Mouse (Mus musculus) forebrain, embryonic 14.5 days (tissue): ENCODE measurements around the gene Atg13. TPM values are rescaled to one million over a fixed set of nuclear protein-coding genes. Genes with fewer than 3 reads are reported as not detected.
A peak's percentile ranks its signal among the peaks of the same experiment; 100 is the strongest.

ENCODE experiments used
- ATAC-seq: fragments of 200-750 bp; cut with Nextera tagmentation; 2 replicates; pipeline ENCODE4 v1.8.0; 2017; ENCODE audit warnings: mild to moderate bottlenecking, moderate library complexity
- DNase-seq: peaks from one replicate; pipeline ENCODE4 v3.0.0-alpha.2; 2015; ENCODE audit warnings: low spot score
- H3K27ac ChIP-seq: fragments of 300-500 bp; sonication (generic); 2 replicates; pipeline ENCODE4 v1.5.1; 2014; ENCODE audit warnings: low read depth, mild to moderate bottlenecking, control low read depth, low read length, moderate library complexity
- H3K27me3 ChIP-seq: fragments of 300-500 bp; sonication (generic); replicated peaks from 2 replicates; pipeline ENCODE4 v1.6.1; 2014; ENCODE audit warnings: low read length, control low read depth, mixed read lengths; ENCODE audit not compliant: control insufficient read depth, insufficient read depth
- H3K36me3 ChIP-seq: fragments of 300-500 bp; sonication (generic); 2 replicates; pipeline ENCODE4 v1.6.1; 2014; ENCODE audit warnings: low read length, control low read depth; ENCODE audit not compliant: control insufficient read depth, insufficient read depth
- H3K4me1 ChIP-seq: fragments of 300-500 bp; sonication (generic); 2 replicates; pipeline ENCODE4 v1.6.1; 2014; ENCODE audit warnings: antibody characterized with exemption, low read length, control low read depth; ENCODE audit not compliant: control insufficient read depth, insufficient read depth
- H3K4me2 ChIP-seq: fragments of 300-500 bp; sonication (generic); 2 replicates; pipeline ENCODE4 v1.6.1; 2014; ENCODE audit warnings: mild to moderate bottlenecking, control low read depth, low read length
- H3K4me3 ChIP-seq: fragments of 300-500 bp; sonication (generic); 2 replicates; pipeline ENCODE4 v1.5.1; 2014; ENCODE audit warnings: low read depth, low read length, control low read depth
- H3K9ac ChIP-seq: fragments of 300-500 bp; sonication (generic); 2 replicates; pipeline ENCODE4 v1.6.1; 2014; ENCODE audit warnings: mild to moderate bottlenecking, low read length, control low read depth, moderate library complexity
- H3K9me3 ChIP-seq: fragments of 300-500 bp; sonication (generic); replicated peaks from 2 replicates; pipeline ENCODE4 v1.6.1; 2016; ENCODE audit warnings: low read length, control low read depth, mixed read lengths; ENCODE audit not compliant: control insufficient read depth
- WGBS: fragments of 180-500 bp; shearing (Covaris S2); extraction: QIAGEN DNeasy Blood & Tissue Kit; methylation state at CpG from one replicate; pipeline ENCODE4 v1.1.7; 2014; 5-methylcytosine and 5-hydroxymethylcytosine counted together
- polyA plus RNA-seq: library from polyadenylated mRNA; unstranded; fragments of >200 nt; fragmentation: Nextera tagmentation; extraction: Ambion mirVana; gene quantifications from 2 replicates; pipeline ENCODE4 v1.2.1, GENCODE M21; 2014

Gene Atg13
- polyA plus RNA-seq, 1 experiment from 2014 or later: 40.4 TPM

GRCm38 (mm10) chr2:91659657-91660056, 50.7 kb downstream of the Atg13 start:
- no peak overlapping the region for H3K4me2 ChIP-seq
- no peak overlapping the region for H3K27ac ChIP-seq
- DNase-seq (no peak), ATAC-seq (no peak)
- no peaks in the 10 kb centered on the region for H3K27me3 ChIP-seq
- peaks cover 79% of the 10 kb centered on the region for H3K36me3 ChIP-seq
- no peaks in the 10 kb centered on the region for H3K9me3 ChIP-seq
- H3K9ac ChIP-seq: no peak overlapping the region
- H3K4me3 ChIP-seq: no peak overlapping the region
- no peaks in the 10 kb centered on the region for H3K4me1 ChIP-seq
- 95% methylated on average over 8 of the region's 8 CpGs for WGBS

GRCm38 (mm10) chr2:91656774-91657173, 53.6 kb downstream of the Atg13 start:
- no peak overlapping the region for H3K27ac ChIP-seq
- no peak overlapping the region for H3K4me3 ChIP-seq
- 70% methylated on average over 8 of the region's 8 CpGs for WGBS
- H3K4me1 ChIP-seq: no peaks in the 10 kb centered on the region
- H3K4me2 ChIP-seq: no peak overlapping the region
- peaks cover 68% of the 10 kb centered on the region for H3K36me3 ChIP-seq
- H3K9ac ChIP-seq: no peak overlapping the region
- no peak for DNase-seq
- no peaks in the 10 kb centered on the region for H3K27me3 ChIP-seq
- H3K9me3 ChIP-seq: no peaks in the 10 kb centered on the region
- ATAC-seq: no peak

GRCm38 (mm10) chr2:91655827-91656226, 54.5 kb downstream of the Atg13 start:
- H3K4me2 ChIP-seq: no peak overlapping the region
- H3K4me1 ChIP-seq: peaks cover 4% of the 10 kb centered on the region
- H3K36me3 ChIP-seq: peaks cover 61% of the 10 kb centered on the region
- H3K4me3 ChIP-seq: no peak overlapping the region
- WGBS: 72% methylated on average over 6 of the region's 6 CpGs
- DNase-seq (no peak), ATAC-seq (no peak)
- no peak overlapping the region for H3K27ac ChIP-seq
- H3K9me3 ChIP-seq: no peaks in the 10 kb centered on the region
- H3K27me3 ChIP-seq: no peaks in the 10 kb centered on the region
- H3K9ac ChIP-seq: no peak overlapping the region

- Histone ChIP-seq H3K4me2 (no peak overlapping the region), H3K9ac (no peak overlapping the region), H3K36me3 (peaks cover 61% of the 10 kb centered on the region), H3K27me3 (no peaks in the 10 kb centered on the region), H3K9me3 (no peaks in the 10 kb centered on the region), H3K27ac (no peak overlapping the region), H3K4me1 (peaks cover 7% of the 10 kb centered on the region), H3K4me3 (no peak overlapping the region)
- DNase-seq: no peak
- ATAC-seq: no peak
- WGBS: 95% methylated on average over 5 of the region's 5 CpGs
Observed at GRCm38 (mm10) chr2:91655388-91655787, 55.0 kb downstream of the Atg13 start.

- peak; percentile 12 for DNase-seq
- no peaks in the 10 kb centered on the region for H3K9me3 ChIP-seq
- H3K9ac ChIP-seq: 0 out of 2 replicates have a peak overlapping the region, but pooled peaks have one; percentile 13
- no peak for ATAC-seq
- 63% methylated on average over 6 of the region's 6 CpGs for WGBS
- H3K36me3 ChIP-seq: peaks cover 48% of the 10 kb centered on the region
- H3K27me3 ChIP-seq: no peaks in the 10 kb centered on the region
- H3K4me1 ChIP-seq: peaks cover 13% of the 10 kb centered on the region
- H3K4me3 ChIP-seq: no peak overlapping the region
- no peak overlapping the region for H3K4me2 ChIP-seq
- no peak overlapping the region for H3K27ac ChIP-seq
Observed at GRCm38 (mm10) chr2:91652863-91653262, 57.5 kb downstream of the Atg13 start.

- H3K4me2 ChIP-seq: no peak overlapping the region
- peaks cover 48% of the 10 kb centered on the region for H3K36me3 ChIP-seq
- no peaks in the 10 kb centered on the region for H3K9me3 ChIP-seq
- H3K27ac ChIP-seq: no peak overlapping the region
- no peak overlapping the region for H3K9ac ChIP-seq
- no peaks in the 10 kb centered on the region for H3K27me3 ChIP-seq
- WGBS: 87% methylated on average over 14 of the region's 14 CpGs
- no peak overlapping the region for H3K4me3 ChIP-seq
- peaks cover 13% of the 10 kb centered on the region for H3K4me1 ChIP-seq
- DNase-seq (no peak), ATAC-seq (no peak)
Observed at GRCm38 (mm10) chr2:91651458-91652258, 58.7 kb downstream of the Atg13 start.

GRCm38 (mm10) chr2:91650360-91650995, 59.9 kb downstream of the Atg13 start:
- DNase-seq (no peak), ATAC-seq (peak; percentile 45)
- no peaks in the 10 kb centered on the region for H3K27me3 ChIP-seq
- peaks cover 13% of the 10 kb centered on the region for H3K4me1 ChIP-seq
- WGBS: 20% methylated on average over 16 of the region's 16 CpGs
- H3K36me3 ChIP-seq: peaks cover 48% of the 10 kb centered on the region
- peak overlapping the region; percentile 90 for H3K4me3 ChIP-seq
- no peaks in the 10 kb centered on the region for H3K9me3 ChIP-seq
- H3K4me2 ChIP-seq: peak overlapping the region; percentile 100
- peak overlapping the region; percentile 66 for H3K27ac ChIP-seq
- H3K9ac ChIP-seq: peak overlapping the region; percentile 80

GRCm38 (mm10) chr2:91649553-91650359, 60.6 kb downstream of the Atg13 start, which contains the start of the genes Zfp408 and Arhgap1:
TSS of gene Zfp408 (minus strand) at chr2:91649791.
TSS of gene Arhgap1 (plus strand) at chr2:91649860.
- peaks cover 13% of the 10 kb centered on the region for H3K4me1 ChIP-seq
- WGBS: under 1% methylated on average over 44 of the region's 44 CpGs
- H3K27me3 ChIP-seq: no peaks in the 10 kb centered on the region
- H3K9me3 ChIP-seq: no peaks in the 10 kb centered on the region
- peak within 1 kb of the TSS; percentile 90 for H3K4me3 ChIP-seq
- peaks cover 48% of the 10 kb centered on the region for H3K36me3 ChIP-seq
- DNase-seq: peak; percentile 99
- peak; percentile 98 for ATAC-seq
- peak within 1 kb of the TSS; percentile 100 for H3K4me2 ChIP-seq
- peak within 1 kb of the TSS; percentile 94 for H3K9ac ChIP-seq
- peak within 1 kb of the TSS; percentile 79 for H3K27ac ChIP-seq
